Mouse (Mus musculus): Measurements from ENCODE around the gene Nmb. TPM values are rescaled to one million over a fixed set of nuclear protein-coding genes. Genes with fewer than 3 reads are reported as not detected.

Gene Nmb
- total RNA-seq, 2 experiments from 2014 or later: 3.6 to 4.0 TPM

GRCm38 (mm10) chr7:80893086-80893752 is 11.7 kb downstream of the Nmb start:
- no peak for DNase-seq
- intact Hi-C loops (cut with DNase I): no loop called here
- Histone ChIP-seq H3K27ac (peak overlapping the region; percentile 70), H3K4me3 (no peak overlapping the region)
- no peak for TF ChIP-seq CTCF (IDR thresholded peaks at IDR 0.05)

- Histone ChIP-seq H3K4me3 (no peak overlapping the region), H3K27ac (peak overlapping the region; percentile 68)
- no peak for DNase-seq
- no peak for TF ChIP-seq CTCF (IDR thresholded peaks at IDR 0.05)
- intact Hi-C loops (cut with DNase I): loop anchor here (10.0 kb wide), 1 partner anchor 445 kb away; no protein-coding TSS in a partner anchor
Observed at GRCm38 (mm10) chr7:80889841-80890241, 15.0 kb downstream of the Nmb start.

- H3K27ac ChIP-seq: peak overlapping the region; percentile 74
- peak; percentile 61 for DNase-seq
- intact Hi-C loops (cut with DNase I): loop anchor here (10.0 kb wide), 1 partner anchor 446 kb away; no protein-coding TSS in a partner anchor
- no peak overlapping the region for H3K4me3 ChIP-seq
- TF ChIP-seq CTCF (IDR thresholded peaks at IDR 0.05): no peak
Observed at GRCm38 (mm10) chr7:80889021-80889511, 15.8 kb downstream of the Nmb start.

- no peak for DNase-seq
- no peak for TF ChIP-seq CTCF (IDR thresholded peaks at IDR 0.05)
- Histone ChIP-seq H3K27ac (peak overlapping the region; percentile 74), H3K4me3 (no peak overlapping the region)
- intact Hi-C loops (cut with DNase I): loop anchor here (10.0 kb wide), 1 partner anchor 446 kb away; no protein-coding TSS in a partner anchor
Observed at GRCm38 (mm10) chr7:80888595-80888994, 16.3 kb downstream of the Nmb start.

GRCm38 (mm10) chr7:80885666-80886065 is 19.2 kb downstream of the Nmb start:
- no peak for DNase-seq
- Histone ChIP-seq H3K4me3 (no peak overlapping the region), H3K27ac (no peak overlapping the region)
- peak; percentile 72 for TF ChIP-seq CTCF (IDR thresholded peaks at IDR 0.05)
- intact Hi-C loops (cut with DNase I): loop anchor here (1.0 to 10.0 kb wide), 2 partner anchors 270 to 449 kb away; no protein-coding TSS in a partner anchor

- intact Hi-C loops (cut with DNase I): loop anchor here (10.0 kb wide), 1 partner anchor 452 kb away; no protein-coding TSS in a partner anchor
- DNase-seq: no peak
- TF ChIP-seq CTCF (IDR thresholded peaks at IDR 0.05): peak; percentile 47
- peak overlapping the region; percentile 6 for H3K4me3 ChIP-seq
- no peak overlapping the region for H3K27ac ChIP-seq
Observed at GRCm38 (mm10) chr7:80882830-80883505, 21.9 kb downstream of the Nmb start.

- no peak for TF ChIP-seq CTCF (IDR thresholded peaks at IDR 0.05)
- no peak for DNase-seq
- H3K27ac ChIP-seq: no peak overlapping the region
- no peak overlapping the region for H3K4me3 ChIP-seq
- intact Hi-C loops (cut with DNase I): no loop called here
Observed at GRCm38 (mm10) chr7:80875727-80876126, 29.1 kb downstream of the Nmb start.

- no peak for TF ChIP-seq CTCF (IDR thresholded peaks at IDR 0.05)
- H3K4me3 ChIP-seq: no peak overlapping the region
- H3K27ac ChIP-seq: no peak overlapping the region
- no peak for DNase-seq
- intact Hi-C loops (cut with DNase I): no loop called here
Observed at GRCm38 (mm10) chr7:80873631-80874030, 31.2 kb downstream of the Nmb start.

GRCm38 (mm10) chr7:80873038-80873437 is 31.8 kb downstream of the Nmb start:
- intact Hi-C loops (cut with DNase I): no loop called here
- no peak for DNase-seq
- TF ChIP-seq CTCF (IDR thresholded peaks at IDR 0.05): no peak
- no peak overlapping the region for H3K4me3 ChIP-seq
- H3K27ac ChIP-seq: no peak overlapping the region

GRCm38 (mm10) chr7:80868686-80869085 is 36.2 kb downstream of the Nmb start:
- intact Hi-C loops (cut with DNase I): no loop called here
- DNase-seq: no peak
- H3K4me3 ChIP-seq: no peak overlapping the region
- TF ChIP-seq CTCF (IDR thresholded peaks at IDR 0.05): no peak
- H3K27ac ChIP-seq: no peak overlapping the region

GRCm38 (mm10) chr7:80866514-80867147 is 38.2 kb downstream of the Nmb start:
- Histone ChIP-seq H3K4me3 (no peak overlapping the region), H3K27ac (no peak overlapping the region)
- DNase-seq: no peak
- no peak for TF ChIP-seq CTCF (IDR thresholded peaks at IDR 0.05)
- intact Hi-C loops (cut with DNase I): no loop called here

GRCm38 (mm10) chr7:80865521-80865920 is 39.4 kb downstream of the Nmb start:
- intact Hi-C loops (cut with DNase I): no loop called here

GRCm38 (mm10) chr7:80864831-80865230 is 40.0 kb downstream of the Nmb start:
- peak overlapping the region; percentile 12; the same call in 1 of the 2 replicates for H3K27ac ChIP-seq

More at GRCm38 (mm10) chr7:80865521-80865920, 39.4 kb downstream of the Nmb start:
- no peak for DNase-seq
- TF ChIP-seq CTCF (IDR thresholded peaks at IDR 0.05): no peak
- H3K27ac ChIP-seq: no peak overlapping the region; the same call in 1 of the 2 replicates
- H3K4me3 ChIP-seq: no peak overlapping the region

More at GRCm38 (mm10) chr7:80864831-80865230, 40.0 kb downstream of the Nmb start:
- intact Hi-C loops (cut with DNase I): no loop called here
- TF ChIP-seq CTCF (IDR thresholded peaks at IDR 0.05): no peak
- H3K4me3 ChIP-seq: no peak overlapping the region
- no peak for DNase-seq

Measured in gastrocnemius, adult 2 months (tissue).